Mouse (Mus musculus): ENCODE data around the gene Cma2. TPM values are rescaled to one million over a fixed set of nuclear protein-coding genes. Genes with fewer than 3 reads are reported as not detected.
"Not testable (repeated sequence)": the region's sequence is repeated elsewhere in the genome, so short reads cannot be mapped to it uniquely, and the experiment has no call there.

Gene Cma2
- polyA plus RNA-seq, 1 experiment from 2014 or later: not detected

DNA sequence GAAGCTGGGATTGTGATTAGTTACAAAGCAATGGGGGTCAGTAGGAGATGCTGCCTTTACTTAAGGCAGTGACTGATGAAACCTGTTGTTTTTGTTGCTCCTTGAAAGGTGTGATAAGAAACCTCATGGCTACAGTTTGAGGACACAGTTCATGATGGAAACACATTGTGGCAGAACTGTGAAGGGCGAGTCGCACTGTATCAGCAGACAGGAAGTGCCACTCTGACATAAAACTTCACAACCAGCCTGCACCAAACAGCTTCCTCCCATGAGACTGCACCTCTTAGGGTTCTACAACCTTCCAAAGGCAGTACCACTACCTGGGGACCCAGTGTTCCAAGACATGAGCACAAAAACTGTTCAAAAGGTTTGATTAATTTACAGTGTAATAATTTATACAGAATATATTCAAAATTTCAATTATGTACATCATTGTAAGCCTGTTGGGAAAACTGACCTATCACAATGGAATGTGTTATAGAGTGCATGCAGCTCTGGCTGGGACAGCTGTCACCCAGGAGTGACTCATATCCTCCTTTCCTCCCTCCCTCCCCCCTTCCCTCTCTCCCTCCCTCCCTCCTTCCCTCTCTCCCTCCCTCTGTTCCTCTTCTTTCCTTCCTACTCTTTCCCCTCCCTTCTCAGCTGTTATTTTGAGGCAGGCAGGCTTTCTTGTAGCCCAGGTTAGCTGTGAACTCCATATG is 4.4 kb upstream of the Cma2 start:
- Histone ChIP-seq H3K27me3 (ENCODE audit: low read depth, poor library complexity, severe bottlenecking) (no peaks in the 10 kb centered on the region), H3K4me1 (no peaks in the 10 kb centered on the region), H3K36me3 (no peaks in the 10 kb centered on the region), H3K4me3 (no peak overlapping the region), H3K9me3 (replicated peaks) (no peaks in the 10 kb centered on the region), H3K27ac (replicated peaks) (no peak overlapping the region)
- WGBS: 81% methylated on average over 2 of the region's 2 CpGs
- no peak for DNase-seq (ENCODE audit: low spot score)

DNA sequence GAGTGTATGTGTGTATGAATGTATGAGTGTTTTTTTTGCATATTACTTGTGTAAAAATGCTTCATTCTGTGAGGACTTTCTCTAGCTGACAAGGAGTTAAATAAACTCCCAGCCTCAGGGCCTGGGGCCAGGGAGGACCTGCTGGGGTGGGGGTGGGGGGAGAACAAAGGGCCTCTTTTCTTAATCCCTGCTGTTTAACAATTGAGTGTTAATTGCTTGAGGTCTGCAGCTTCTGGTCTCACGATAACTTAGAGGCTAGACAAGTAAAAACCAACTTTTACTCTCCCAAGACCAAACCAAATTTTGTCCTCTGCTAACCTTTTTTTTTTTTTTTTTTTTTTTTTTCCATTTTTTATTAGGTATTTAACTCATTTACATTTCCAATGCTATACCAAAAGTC is 12.5 kb downstream of the Cma2 start:
- H3K9me3 ChIP-seq (replicated peaks): no peaks in the 10 kb centered on the region
- no peak overlapping the region for H3K4me3 ChIP-seq
- DNase-seq (ENCODE audit: low spot score): no peak
- WGBS: 9% methylated on average over 1 of the region's 1 CpGs
- H3K27ac ChIP-seq (replicated peaks): no peak overlapping the region
- no peaks in the 10 kb centered on the region for H3K36me3 ChIP-seq
- no peaks in the 10 kb centered on the region for H3K27me3 ChIP-seq (ENCODE audit: low read depth, poor library complexity, severe bottlenecking)
- H3K4me1 ChIP-seq: peaks cover 6% of the 10 kb centered on the region

DNA sequence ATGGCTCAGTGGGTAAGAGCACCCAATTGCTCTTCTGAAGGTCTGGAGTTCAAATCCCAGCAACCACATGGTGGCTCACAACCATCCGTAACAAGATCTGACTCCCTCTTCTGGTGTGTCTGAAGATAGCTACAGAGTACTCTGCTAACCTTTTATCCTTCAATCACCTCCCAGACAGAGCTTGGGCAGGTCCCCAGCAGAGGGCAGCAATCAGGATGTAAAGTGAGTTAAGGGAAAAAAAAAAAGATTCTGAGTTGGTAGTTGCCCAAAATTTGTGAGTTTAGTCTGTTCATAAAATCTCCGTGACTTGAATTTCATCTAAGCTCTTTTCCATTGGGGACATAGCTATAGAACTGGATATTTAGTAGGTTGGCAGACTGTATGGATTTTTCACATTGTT is 13.1 kb downstream of the Cma2 start:
- not testable (repeated sequence) for H3K4me3 ChIP-seq; H3K36me3 ChIP-seq; H3K4me1 ChIP-seq; H3K27ac ChIP-seq (replicated peaks); H3K9me3 ChIP-seq (replicated peaks); DNase-seq (ENCODE audit: low spot score); H3K27me3 ChIP-seq (ENCODE audit: low read depth, poor library complexity, severe bottlenecking)
- 33% methylated on average over 2 of the region's 2 CpGs for WGBS

DNA sequence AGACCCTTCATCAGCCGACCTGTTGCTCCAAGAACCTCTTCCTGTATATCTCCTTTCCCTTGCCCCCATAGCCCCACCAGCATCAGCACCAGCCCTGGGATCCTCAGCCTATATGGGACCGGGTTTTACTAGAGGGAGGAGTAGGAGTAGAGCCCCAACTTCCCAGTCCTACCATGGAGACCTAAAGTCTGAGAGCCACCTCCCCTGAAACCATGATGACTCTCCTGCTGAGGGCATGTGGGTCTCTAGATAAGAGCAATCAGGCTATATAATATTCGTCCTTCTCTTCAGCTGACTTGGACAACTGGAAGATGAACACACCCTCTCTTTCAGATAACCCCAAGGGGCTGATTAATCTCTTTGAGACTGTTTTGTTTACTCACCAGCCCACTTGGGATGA is 36.7 kb downstream of the Cma2 start:
- H3K36me3 ChIP-seq: not testable (repeated sequence)
- WGBS: 87% methylated on average over 2 of the region's 3 CpGs

DNA sequence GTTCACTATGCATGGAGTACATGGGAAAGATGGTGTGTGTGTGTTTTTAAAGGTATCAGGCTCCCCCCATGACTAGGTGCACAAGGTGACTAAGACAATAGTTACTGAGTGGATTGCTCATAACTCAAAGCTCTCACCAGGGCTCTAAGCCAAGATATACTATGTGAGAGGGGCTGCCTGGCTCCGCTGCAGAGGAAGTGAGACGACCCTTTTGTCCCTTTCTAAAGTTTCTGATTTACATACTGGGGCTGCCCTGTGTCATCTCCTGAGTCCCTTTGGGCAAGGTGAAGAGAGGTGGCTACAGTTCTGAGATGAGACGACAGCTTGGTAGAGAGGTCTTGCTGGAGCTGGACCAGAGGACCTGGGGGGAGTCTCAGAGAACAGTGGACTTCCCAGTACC is 62.4 kb downstream of the Cma2 start:
- no peak overlapping the region for H3K27ac ChIP-seq (replicated peaks)
- H3K9me3 ChIP-seq (replicated peaks): no peaks in the 10 kb centered on the region
- H3K4me3 ChIP-seq: no peak overlapping the region
- DNase-seq (ENCODE audit: low spot score): no peak
- no peaks in the 10 kb centered on the region for H3K4me1 ChIP-seq
- no peaks in the 10 kb centered on the region for H3K27me3 ChIP-seq (ENCODE audit: low read depth, poor library complexity, severe bottlenecking)
- H3K36me3 ChIP-seq: no peaks in the 10 kb centered on the region
- WGBS: 76% methylated on average over 3 of the region's 3 CpGs

More for the DNA sequence above, 36.7 kb downstream of the Cma2 start:
- H3K27ac ChIP-seq (replicated peaks); H3K9me3 ChIP-seq (replicated peaks); H3K4me1 ChIP-seq; H3K27me3 ChIP-seq (ENCODE audit: low read depth, poor library complexity, severe bottlenecking); H3K4me3 ChIP-seq; DNase-seq (ENCODE audit: low spot score): not testable (repeated sequence)

DNA sequence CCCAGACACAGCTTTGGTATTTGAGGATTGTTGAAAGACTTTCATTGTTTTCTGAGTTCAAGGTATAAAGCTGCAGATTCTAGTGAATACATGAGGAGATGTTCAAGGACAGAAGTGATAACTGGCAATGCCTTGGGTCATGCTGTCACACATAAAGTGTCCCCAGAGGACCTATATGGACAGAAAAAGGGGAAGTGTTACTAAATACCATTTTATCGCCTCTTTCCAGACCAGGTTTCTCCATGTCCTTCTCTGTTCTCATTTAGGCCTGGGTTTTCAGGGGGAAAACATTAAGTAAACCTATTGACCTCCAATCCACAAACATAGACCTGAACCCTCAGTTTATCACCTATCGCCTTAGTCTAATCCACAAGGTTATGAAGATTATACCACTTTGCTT is 63.1 kb downstream of the Cma2 start:
- Histone ChIP-seq H3K4me1 (no peaks in the 10 kb centered on the region), H3K36me3 (no peaks in the 10 kb centered on the region), H3K4me3 (no peak overlapping the region), H3K9me3 (replicated peaks) (no peaks in the 10 kb centered on the region), H3K27ac (replicated peaks) (no peak overlapping the region), H3K27me3 (ENCODE audit: low read depth, poor library complexity, severe bottlenecking) (no peaks in the 10 kb centered on the region)
- DNase-seq (ENCODE audit: low spot score): no peak
- WGBS: 93% methylated on average over 2 of the region's 2 CpGs

DNA sequence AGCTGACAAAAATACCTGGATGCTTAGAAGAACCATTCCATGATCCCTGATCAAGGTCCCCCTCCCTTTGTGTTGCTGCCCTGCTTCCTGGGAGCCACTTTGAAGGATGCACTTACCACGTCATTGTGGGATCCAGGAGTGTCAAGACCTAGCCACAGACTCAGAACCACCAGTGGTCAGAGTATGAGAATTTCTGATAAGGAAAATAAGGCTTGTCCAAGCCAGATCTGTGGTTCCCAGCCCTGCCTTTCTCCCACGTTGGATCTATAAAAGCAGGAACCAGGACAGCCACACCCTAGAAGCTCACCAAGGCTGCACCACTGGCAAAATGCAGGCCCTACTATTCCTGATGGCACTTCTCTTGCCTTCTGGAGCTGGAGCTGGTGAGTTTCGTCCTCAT is 66.9 kb downstream of the Cma2 start, which contains the start of gene Mcpt1:
Gene Mcpt1 (plus strand): TSS at position 301 of the 400 bp plus-strand sequence.
- not testable (repeated sequence) for H3K27me3 ChIP-seq (ENCODE audit: low read depth, poor library complexity, severe bottlenecking); H3K36me3 ChIP-seq; DNase-seq (ENCODE audit: low spot score); H3K4me1 ChIP-seq; H3K27ac ChIP-seq (replicated peaks); H3K9me3 ChIP-seq (replicated peaks); H3K4me3 ChIP-seq
- 85% methylated on average over 3 of the region's 3 CpGs for WGBS

DNA sequence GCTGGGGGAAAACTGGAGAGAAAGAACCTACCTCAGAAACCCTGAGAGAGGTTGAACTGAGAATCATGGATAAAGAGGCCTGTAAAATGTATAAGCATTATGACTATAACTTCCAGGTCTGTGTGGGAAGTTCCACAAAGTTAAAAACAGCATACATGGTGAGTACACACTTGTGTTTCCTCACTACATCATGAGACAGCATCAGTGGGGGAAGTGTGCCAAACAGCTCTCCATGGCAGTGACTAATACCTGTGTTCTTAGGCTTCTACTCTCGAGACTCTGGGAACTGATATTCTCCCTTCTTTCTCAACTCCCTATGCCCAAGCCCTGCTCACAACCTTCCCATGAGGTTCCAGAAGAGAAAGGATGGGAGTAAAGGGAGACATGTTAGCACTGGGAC is 68.7 kb downstream of the Cma2 start:
- Histone ChIP-seq H3K4me1 (no peaks in the 10 kb centered on the region), H3K4me3 (no peak overlapping the region), H3K27ac (replicated peaks) (no peak overlapping the region), H3K9me3 (replicated peaks) (no peaks in the 10 kb centered on the region), H3K36me3 (no peaks in the 10 kb centered on the region), H3K27me3 (ENCODE audit: low read depth, poor library complexity, severe bottlenecking) (no peaks in the 10 kb centered on the region)
- 68% methylated on average over 1 of the region's 1 CpGs for WGBS
- DNase-seq (ENCODE audit: low spot score): no peak

DNA sequence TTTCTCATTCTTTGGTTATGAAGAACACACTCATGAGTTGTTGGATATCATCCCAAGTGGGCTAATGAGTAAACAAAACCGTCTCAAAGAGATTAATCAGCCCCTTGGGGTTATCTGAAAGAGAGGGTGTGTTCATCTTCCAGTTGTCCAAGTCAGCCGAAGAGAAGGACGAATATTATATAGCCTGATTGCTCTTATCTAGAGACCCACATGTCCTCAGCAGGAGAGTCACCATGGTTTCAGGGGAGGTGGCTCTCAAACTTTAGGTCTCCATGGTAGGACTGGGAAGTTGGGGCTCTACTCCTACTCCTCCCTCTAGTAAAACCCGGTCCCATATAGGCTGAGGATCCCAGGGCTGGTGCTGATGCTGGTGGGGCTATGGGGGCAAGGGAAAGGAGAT is 70.5 kb downstream of the Cma2 start:
- not testable (repeated sequence) for H3K4me1 ChIP-seq; DNase-seq (ENCODE audit: low spot score); H3K9me3 ChIP-seq (replicated peaks); H3K27me3 ChIP-seq (ENCODE audit: low read depth, poor library complexity, severe bottlenecking); H3K4me3 ChIP-seq; H3K27ac ChIP-seq (replicated peaks); H3K36me3 ChIP-seq
- WGBS: 84% methylated on average over 4 of the region's 4 CpGs

Other genes starting within 250 kb of the Cma2 start
- 0.27 and 0.42 TPM in 2 replicates for gene Tgm1, start 237.1 kb upstream of the Cma2 start, polyA plus RNA-seq (2016; fragmentation: Nextera tagmentation; extraction: Ambion mirVana)
- 30.1 and 34.4 TPM in 2 replicates for gene Rabggta, start 228.7 kb upstream of the Cma2 start, polyA plus RNA-seq (2016; fragmentation: Nextera tagmentation; extraction: Ambion mirVana)
- gene Dhrs1, start 205.3 kb upstream of the Cma2 start, polyA plus RNA-seq (2016; fragmentation: Nextera tagmentation; extraction: Ambion mirVana): 67.6 and 71.2 TPM in 2 replicates
- 50.6 and 60.8 TPM in 2 replicates for gene Nop9, start 205.3 kb upstream of the Cma2 start, polyA plus RNA-seq (2016; fragmentation: Nextera tagmentation; extraction: Ambion mirVana)
- 0.22 and 0.23 TPM in 2 replicates for gene Cideb, start 192.5 kb upstream of the Cma2 start, polyA plus RNA-seq (2016; fragmentation: Nextera tagmentation; extraction: Ambion mirVana)
- 0.06 and 0.22 TPM in 2 replicates for gene Ltb4r2, start 189.6 kb upstream of the Cma2 start, polyA plus RNA-seq (2016; fragmentation: Nextera tagmentation; extraction: Ambion mirVana)
- gene Ltb4r1, start 185.0 kb upstream of the Cma2 start, polyA plus RNA-seq (2016; fragmentation: Nextera tagmentation; extraction: Ambion mirVana): 0.25 and 0.30 TPM in 2 replicates
- 5.4 and 6.5 TPM in 2 replicates for gene Adcy4, start 166.9 kb upstream of the Cma2 start, polyA plus RNA-seq (2016; fragmentation: Nextera tagmentation; extraction: Ambion mirVana)
- 6.9 and 7.1 TPM in 2 replicates for gene Ripk3, start 162.1 kb upstream of the Cma2 start, polyA plus RNA-seq (2016; fragmentation: Nextera tagmentation; extraction: Ambion mirVana)
- gene Nfatc4, start 127.8 kb upstream of the Cma2 start, polyA plus RNA-seq (2016; fragmentation: Nextera tagmentation; extraction: Ambion mirVana): 22.0 and 24.6 TPM in 2 replicates
- gene Nynrin, start 97.0 kb upstream of the Cma2 start, polyA plus RNA-seq (2016; fragmentation: Nextera tagmentation; extraction: Ambion mirVana): 22.3 and 25.1 TPM in 2 replicates
- 0.14 and 0.16 TPM in 2 replicates for gene Cbln3, start 66.6 kb upstream of the Cma2 start, polyA plus RNA-seq (2016; fragmentation: Nextera tagmentation; extraction: Ambion mirVana)
- gene Khnyn, start 66.0 kb upstream of the Cma2 start, polyA plus RNA-seq (2016; fragmentation: Nextera tagmentation; extraction: Ambion mirVana): 23.2 and 24.7 TPM in 2 replicates
- 27.5 and 31.5 TPM in 2 replicates for gene Sdr39u1, start 50.7 kb upstream of the Cma2 start, polyA plus RNA-seq (2016; fragmentation: Nextera tagmentation; extraction: Ambion mirVana)
- gene Cma1, start 6.3 kb upstream of the Cma2 start, polyA plus RNA-seq (2016; fragmentation: Nextera tagmentation; extraction: Ambion mirVana): not detected in 2 replicates
- gene Mcpt1, start 67.0 kb downstream of the Cma2 start, polyA plus RNA-seq (2016; fragmentation: Nextera tagmentation; extraction: Ambion mirVana): not detected in 2 replicates
- not detected in 2 replicates for gene Mcpt9, start 79.5 kb downstream of the Cma2 start, polyA plus RNA-seq (2016; fragmentation: Nextera tagmentation; extraction: Ambion mirVana)
- not detected in 2 replicates for gene Mcpt2, start 91.1 kb downstream of the Cma2 start, polyA plus RNA-seq (2016; fragmentation: Nextera tagmentation; extraction: Ambion mirVana)
- not detected in 2 replicates for gene Mcpt4, start 111.3 kb downstream of the Cma2 start, polyA plus RNA-seq (2016; fragmentation: Nextera tagmentation; extraction: Ambion mirVana)
- not detected in 2 replicates for gene Mcpt8, start 134.3 kb downstream of the Cma2 start, polyA plus RNA-seq (2016; fragmentation: Nextera tagmentation; extraction: Ambion mirVana)
- gene Ctsg, start 151.6 kb downstream of the Cma2 start, polyA plus RNA-seq (2016; fragmentation: Nextera tagmentation; extraction: Ambion mirVana): not detected in 2 replicates
- not detected in 2 replicates for gene Gzme, start 169.6 kb downstream of the Cma2 start, polyA plus RNA-seq (2016; fragmentation: Nextera tagmentation; extraction: Ambion mirVana)
- not detected in 2 replicates for gene Gzmd, start 181.6 kb downstream of the Cma2 start, polyA plus RNA-seq (2016; fragmentation: Nextera tagmentation; extraction: Ambion mirVana)
- gene Gzmg, start 208.6 kb downstream of the Cma2 start, polyA plus RNA-seq (2016; fragmentation: Nextera tagmentation; extraction: Ambion mirVana): not detected in 2 replicates
- not detected in 2 replicates for gene Gzmn, start 223.6 kb downstream of the Cma2 start, polyA plus RNA-seq (2016; fragmentation: Nextera tagmentation; extraction: Ambion mirVana)

All from midbrain, embryonic 10.5 days (tissue).